Mouse (Mus musculus): Measurements from ENCODE around the gene Tmem88. TPM values are rescaled to one million over a fixed set of nuclear protein-coding genes. Genes with fewer than 3 reads are reported as not detected.

Gene Tmem88
- total RNA-seq, 1 experiment from 2014 or later: 0.46 TPM

GRCm38 (mm10) chr11:69390400-69391034 lies 7.5 kb downstream of the Tmem88 start:
- peak; percentile 58; the same call in 1 of the 2 replicates for ATAC-seq (replicated peaks; ENCODE audit: low read depth, poor library complexity, severe bottlenecking)

GRCm38 (mm10) chr11:69389531-69390399 lies 8.3 kb downstream of the Tmem88 start:
- ATAC-seq (replicated peaks; ENCODE audit: low read depth, poor library complexity, severe bottlenecking): no peak

GRCm38 (mm10) chr11:69388680-69389079 lies 9.4 kb downstream of the Tmem88 start:
- ATAC-seq (replicated peaks; ENCODE audit: low read depth, poor library complexity, severe bottlenecking): no peak

GRCm38 (mm10) chr11:69386758-69387157 lies 11.3 kb downstream of the Tmem88 start:
- no peak for ATAC-seq (replicated peaks; ENCODE audit: low read depth, poor library complexity, severe bottlenecking)

- ATAC-seq (replicated peaks; ENCODE audit: low read depth, poor library complexity, severe bottlenecking): no peak
Measured at GRCm38 (mm10) chr11:69384979-69385378, 13.1 kb downstream of the Tmem88 start.

- ATAC-seq (replicated peaks; ENCODE audit: low read depth, poor library complexity, severe bottlenecking): no peak
Measured at GRCm38 (mm10) chr11:69382478-69383105, 15.4 kb downstream of the Tmem88 start.

GRCm38 (mm10) chr11:69381356-69381755 lies 16.7 kb downstream of the Tmem88 start:
- no peak for ATAC-seq (replicated peaks; ENCODE audit: low read depth, poor library complexity, severe bottlenecking)

- peak; percentile 74; the same call in 1 of the 2 replicates for ATAC-seq (replicated peaks; ENCODE audit: low read depth, poor library complexity, severe bottlenecking)
Measured at GRCm38 (mm10) chr11:69379600-69379999, 18.4 kb downstream of the Tmem88 start.

- no peak for ATAC-seq (replicated peaks; ENCODE audit: low read depth, poor library complexity, severe bottlenecking)
Measured at GRCm38 (mm10) chr11:69377766-69378165, 20.3 kb downstream of the Tmem88 start.

- peak; percentile 33; the same call in 1 of the 2 replicates for ATAC-seq (replicated peaks; ENCODE audit: low read depth, poor library complexity, severe bottlenecking)
Measured at GRCm38 (mm10) chr11:69375646-69376045, 22.4 kb downstream of the Tmem88 start.

- ATAC-seq (replicated peaks; ENCODE audit: low read depth, poor library complexity, severe bottlenecking): no peak
Measured at GRCm38 (mm10) chr11:69373223-69373965, 24.6 kb downstream of the Tmem88 start.

- no peak for ATAC-seq (replicated peaks; ENCODE audit: low read depth, poor library complexity, severe bottlenecking)
Measured at GRCm38 (mm10) chr11:69372780-69373170, 25.3 kb downstream of the Tmem88 start.

GRCm38 (mm10) chr11:69372056-69372779 lies 25.8 kb downstream of the Tmem88 start:
- peak; percentile 48; the same call in 1 of the 2 replicates for ATAC-seq (replicated peaks; ENCODE audit: low read depth, poor library complexity, severe bottlenecking)

- ATAC-seq (replicated peaks; ENCODE audit: low read depth, poor library complexity, severe bottlenecking): no peak
Measured at GRCm38 (mm10) chr11:69371601-69372000, 26.4 kb downstream of the Tmem88 start.

- no peak for ATAC-seq (replicated peaks; ENCODE audit: low read depth, poor library complexity, severe bottlenecking)
Measured at GRCm38 (mm10) chr11:69370817-69371215, 27.2 kb downstream of the Tmem88 start.

GRCm38 (mm10) chr11:69369990-69370816 lies 27.8 kb downstream of the Tmem88 start:
- no peak for ATAC-seq (replicated peaks; ENCODE audit: low read depth, poor library complexity, severe bottlenecking)

- ATAC-seq (replicated peaks; ENCODE audit: low read depth, poor library complexity, severe bottlenecking): no peak
Measured at GRCm38 (mm10) chr11:69369215-69369989, 28.6 kb downstream of the Tmem88 start, which contains the start of gene Chd3. Gene Chd3 (minus strand): TSS chr11:69369406.

Measured in common myeloid progenitor, adult 5-6 weeks (primary cell).